Mouse (Mus musculus): ENCODE measurements around the gene Slc12a4. TPM values are rescaled to one million over a fixed set of nuclear protein-coding genes. Genes with fewer than 3 reads are reported as not detected.
A peak's percentile ranks its signal among the peaks of the same experiment; 100 is the strongest.

The Slc12a4 gene
- polyA plus RNA-seq, 1 experiment from 2014 or later = 38.4 TPM

GRCm38 (mm10) chr8:105957813-105958212, 8.1 kb downstream of the Slc12a4 start:
- H3K4me3 ChIP-seq (ENCODE audit: control insufficient read depth in 1 of 2, insufficient read depth in 1 of 2, low read depth in 1 of 2, low read length in 2 of 2) = no peak overlapping the region
- H3K27me3 ChIP-seq (ENCODE audit: control insufficient read depth, insufficient read depth, low read length) = no peaks in the 10 kb centered on the region
- H3K9ac ChIP-seq (ENCODE audit: low read length) = no peak overlapping the region
- H3K36me3 ChIP-seq (ENCODE audit: control insufficient read depth, insufficient read depth, low read length) = peaks cover 71% of the 10 kb centered on the region
- ATAC-seq (ENCODE audit: insufficient number of reproducible peaks, insufficient read depth, low FRiP score, low read depth) = no peak
- H3K9me3 ChIP-seq (ENCODE audit: control insufficient read depth, low read length) = no peaks in the 10 kb centered on the region
- WGBS = 26% methylated on average over 3 of the region's 4 CpGs
- 0 out of 4 replicates have a peak overlapping the region, but pooled peaks of 1 of the 2 experiments have one; percentile 14 for H3K27ac ChIP-seq (replicated peaks in 1 of 2; ENCODE audit: control insufficient read depth in 1 of 2, insufficient read depth in 1 of 2, low read depth in 2 of 2, low read length in 2 of 2)
- peaks cover 22 to 44% of the 10 kb centered on the region in 2 experiments for H3K4me1 ChIP-seq (ENCODE audit: control insufficient read depth in 2 of 2, insufficient read depth in 2 of 2, low read length in 2 of 2)
- H3K4me2 ChIP-seq (ENCODE audit: low read length) = no peak overlapping the region

DNA sequence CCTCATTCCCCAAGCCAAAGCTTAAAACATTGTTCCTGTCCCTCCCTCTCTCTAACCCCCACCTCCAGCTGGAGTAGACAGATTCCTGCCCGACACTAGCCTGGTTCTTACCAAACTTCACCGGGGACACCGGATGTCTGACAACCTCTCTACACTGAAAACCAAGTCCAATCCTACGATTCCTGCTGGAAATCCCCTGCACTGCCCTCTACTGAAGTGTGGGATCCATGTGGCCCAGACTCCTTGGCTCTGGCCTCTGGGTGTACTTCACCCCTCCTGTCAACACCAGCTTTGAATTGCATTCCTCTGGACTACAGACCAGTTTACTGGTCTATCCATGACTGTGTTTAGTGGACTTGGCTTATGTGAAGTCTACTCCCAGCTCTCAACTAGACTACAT, 9.3 kb downstream of the Slc12a4 start:
- H3K9ac ChIP-seq (ENCODE audit: low read length) = no peak overlapping the region
- H3K36me3 ChIP-seq (ENCODE audit: control insufficient read depth, insufficient read depth, low read length) = peaks cover 83% of the 10 kb centered on the region
- WGBS = 39% methylated on average over 4 of the region's 4 CpGs
- H3K4me2 ChIP-seq (ENCODE audit: low read length) = no peak overlapping the region
- 0 out of 2 replicates have a peak, but pooled peaks have one; percentile 24 for ATAC-seq (ENCODE audit: insufficient number of reproducible peaks, insufficient read depth, low FRiP score, low read depth)
- H3K9me3 ChIP-seq (ENCODE audit: control insufficient read depth, low read length) = no peaks in the 10 kb centered on the region
- H3K4me3 ChIP-seq (ENCODE audit: control insufficient read depth in 1 of 2, insufficient read depth in 1 of 2, low read depth in 1 of 2, low read length in 2 of 2) = no peak overlapping the region
- H3K4me1 ChIP-seq (ENCODE audit: control insufficient read depth in 2 of 2, insufficient read depth in 2 of 2, low read length in 2 of 2) = peaks cover 16 to 33% of the 10 kb centered on the region in 2 experiments
- peak overlapping the region in 1 of 2 experiments; percentile 17; a peak in 2 of 4 replicates for H3K27ac ChIP-seq (replicated peaks in 1 of 2; ENCODE audit: control insufficient read depth in 1 of 2, insufficient read depth in 1 of 2, low read depth in 2 of 2, low read length in 2 of 2)
- no peaks in the 10 kb centered on the region for H3K27me3 ChIP-seq (ENCODE audit: control insufficient read depth, insufficient read depth, low read length)

DNA sequence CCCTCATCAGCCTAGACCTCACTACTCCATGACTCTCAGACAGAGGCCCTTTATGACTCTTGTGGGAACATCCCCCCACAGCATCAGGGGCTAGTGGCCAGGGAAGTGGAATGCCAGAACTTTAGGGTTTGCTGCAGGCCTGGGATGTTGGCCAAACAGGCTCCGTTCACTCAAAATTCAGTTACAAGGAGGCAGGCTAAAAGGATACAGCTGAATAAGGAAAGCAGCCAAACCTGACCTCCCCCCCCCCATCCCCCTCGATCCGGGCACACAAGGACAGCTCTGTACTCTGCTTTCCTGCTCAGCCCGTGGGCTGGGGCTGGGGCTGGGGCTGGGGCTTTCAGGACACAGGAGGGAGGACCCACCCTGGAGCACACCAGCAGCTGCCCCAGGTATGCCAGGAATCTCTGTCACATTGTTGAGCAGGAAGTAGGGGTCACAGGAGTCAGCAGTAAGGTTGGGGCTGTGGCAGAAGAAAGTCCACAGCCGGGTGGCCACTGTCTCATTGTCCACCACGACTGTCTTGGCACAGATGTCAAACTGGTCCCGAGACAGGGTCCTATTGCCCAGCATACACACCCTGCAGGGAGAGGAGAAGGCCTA, 14.7 kb downstream of the Slc12a4 start:
- H3K9ac ChIP-seq (ENCODE audit: low read length) = peak overlapping the region; percentile 27; the same call in 1 of the 2 replicates
- 20% methylated on average over 7 of the region's 7 CpGs for WGBS
- H3K4me3 ChIP-seq (ENCODE audit: control insufficient read depth in 1 of 2, insufficient read depth in 1 of 2, low read depth in 1 of 2, low read length in 2 of 2) = no peak overlapping the region
- peak; percentile 35; the same call in 1 of the 2 replicates for ATAC-seq (ENCODE audit: insufficient number of reproducible peaks, insufficient read depth, low FRiP score, low read depth)
- H3K36me3 ChIP-seq (ENCODE audit: control insufficient read depth, insufficient read depth, low read length) = peaks cover 90% of the 10 kb centered on the region
- H3K4me2 ChIP-seq (ENCODE audit: low read length) = no peak overlapping the region
- no peaks in the 10 kb centered on the region for H3K9me3 ChIP-seq (ENCODE audit: control insufficient read depth, low read length)
- peak overlapping the region; percentile 29 to 55 for H3K27ac ChIP-seq (replicated peaks in 1 of 2; ENCODE audit: control insufficient read depth in 1 of 2, insufficient read depth in 1 of 2, low read depth in 2 of 2, low read length in 2 of 2)
- peaks cover 19 to 27% of the 10 kb centered on the region in 2 experiments for H3K4me1 ChIP-seq (ENCODE audit: control insufficient read depth in 2 of 2, insufficient read depth in 2 of 2, low read length in 2 of 2)
- no peaks in the 10 kb centered on the region for H3K27me3 ChIP-seq (ENCODE audit: control insufficient read depth, insufficient read depth, low read length)

- Histone ChIP-seq H3K4me2 (ENCODE audit: low read length) (no peak overlapping the region), H3K27ac (replicated peaks in 1 of 2; ENCODE audit: control insufficient read depth in 1 of 2, insufficient read depth in 1 of 2, low read depth in 2 of 2, low read length in 2 of 2) (peak overlapping the region; percentile 20 to 66; a peak in 3 of 4 replicates), H3K9ac (ENCODE audit: low read length) (no peak overlapping the region; the same call in 1 of the 2 replicates), H3K4me1 (ENCODE audit: control insufficient read depth in 2 of 2, insufficient read depth in 2 of 2, low read length in 2 of 2) (peaks cover 19 to 27% of the 10 kb centered on the region in 2 experiments), H3K36me3 (ENCODE audit: control insufficient read depth, insufficient read depth, low read length) (peaks cover 91% of the 10 kb centered on the region), H3K4me3 (ENCODE audit: control insufficient read depth in 1 of 2, insufficient read depth in 1 of 2, low read depth in 1 of 2, low read length in 2 of 2) (no peak overlapping the region), H3K27me3 (ENCODE audit: control insufficient read depth, insufficient read depth, low read length) (no peaks in the 10 kb centered on the region), H3K9me3 (ENCODE audit: control insufficient read depth, low read length) (no peaks in the 10 kb centered on the region)
- 23% methylated on average over 10 of the region's 10 CpGs for WGBS
- peak; percentile 37 for ATAC-seq (ENCODE audit: insufficient number of reproducible peaks, insufficient read depth, low FRiP score, low read depth)
These were observed 16.5 kb downstream of the Slc12a4 start for GRCm38 (mm10) chr8:105949350-105949749.

DNA sequence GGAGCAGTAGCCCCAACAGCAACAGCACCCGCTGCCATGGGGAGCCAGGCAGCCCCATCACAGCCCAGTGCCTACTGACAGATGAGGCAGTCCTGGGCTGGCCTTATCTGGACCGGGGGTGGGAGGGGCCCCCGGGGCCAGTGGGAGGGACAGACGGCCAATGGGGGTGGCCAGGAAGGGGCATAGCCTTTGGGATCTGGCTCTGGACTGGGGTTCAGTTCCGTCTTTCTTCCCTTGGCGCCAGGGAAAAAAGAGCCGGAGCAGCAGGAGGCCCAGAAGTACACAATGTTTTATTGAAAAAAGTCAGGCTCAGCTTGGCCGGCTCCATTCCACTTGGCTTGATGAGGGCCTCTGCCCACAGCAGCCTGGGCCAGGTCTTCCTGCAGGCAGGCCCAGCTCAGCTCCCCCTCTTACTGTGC, 22.6 kb downstream of the Slc12a4 start, which contains the start of gene Lcat:
Gene Lcat (minus strand): TSS at position 62 of the 419 bp plus-strand sequence.
- Histone ChIP-seq H3K36me3 (ENCODE audit: control insufficient read depth, insufficient read depth, low read length) (peaks cover 86% of the 10 kb centered on the region), H3K9ac (ENCODE audit: low read length) (no peak within 1 kb of the TSS), H3K27ac (replicated peaks in 1 of 2; ENCODE audit: control insufficient read depth in 1 of 2, insufficient read depth in 1 of 2, low read depth in 2 of 2, low read length in 2 of 2) (no peak within 1 kb of the TSS), H3K9me3 (ENCODE audit: control insufficient read depth, low read length) (no peaks in the 10 kb centered on the region), H3K4me1 (ENCODE audit: control insufficient read depth in 2 of 2, insufficient read depth in 2 of 2, low read length in 2 of 2) (peaks cover 0 to 1% of the 10 kb centered on the region in 2 experiments; a peak in 1 of 4 replicates), H3K4me3 (ENCODE audit: control insufficient read depth in 1 of 2, insufficient read depth in 1 of 2, low read depth in 1 of 2, low read length in 2 of 2) (no peak within 1 kb of the TSS), H3K27me3 (ENCODE audit: control insufficient read depth, insufficient read depth, low read length) (no peaks in the 10 kb centered on the region), H3K4me2 (ENCODE audit: low read length) (no peak within 1 kb of the TSS)
- ATAC-seq (ENCODE audit: insufficient number of reproducible peaks, insufficient read depth, low FRiP score, low read depth) = no peak
- WGBS = 70% methylated on average over 8 of the region's 8 CpGs

GRCm38 (mm10) chr8:105942542-105942941, 23.4 kb downstream of the Slc12a4 start:
- ATAC-seq (ENCODE audit: insufficient number of reproducible peaks, insufficient read depth, low FRiP score, low read depth) = no peak
- H3K9me3 ChIP-seq (ENCODE audit: control insufficient read depth, low read length) = no peaks in the 10 kb centered on the region
- peaks cover 79% of the 10 kb centered on the region for H3K36me3 ChIP-seq (ENCODE audit: control insufficient read depth, insufficient read depth, low read length)
- WGBS = 93% methylated on average over 5 of the region's 5 CpGs
- H3K9ac ChIP-seq (ENCODE audit: low read length) = no peak overlapping the region
- H3K4me3 ChIP-seq (ENCODE audit: control insufficient read depth in 1 of 2, insufficient read depth in 1 of 2, low read depth in 1 of 2, low read length in 2 of 2) = no peak overlapping the region
- no peak overlapping the region for H3K27ac ChIP-seq (replicated peaks in 1 of 2; ENCODE audit: control insufficient read depth in 1 of 2, insufficient read depth in 1 of 2, low read depth in 2 of 2, low read length in 2 of 2)
- no peaks in the 10 kb centered on the region for H3K27me3 ChIP-seq (ENCODE audit: control insufficient read depth, insufficient read depth, low read length)
- H3K4me1 ChIP-seq (ENCODE audit: control insufficient read depth in 2 of 2, insufficient read depth in 2 of 2, low read length in 2 of 2) = peaks cover 0 to 4% of the 10 kb centered on the region in 2 experiments; a peak in 1 of 4 replicates
- no peak overlapping the region for H3K4me2 ChIP-seq (ENCODE audit: low read length)

DNA sequence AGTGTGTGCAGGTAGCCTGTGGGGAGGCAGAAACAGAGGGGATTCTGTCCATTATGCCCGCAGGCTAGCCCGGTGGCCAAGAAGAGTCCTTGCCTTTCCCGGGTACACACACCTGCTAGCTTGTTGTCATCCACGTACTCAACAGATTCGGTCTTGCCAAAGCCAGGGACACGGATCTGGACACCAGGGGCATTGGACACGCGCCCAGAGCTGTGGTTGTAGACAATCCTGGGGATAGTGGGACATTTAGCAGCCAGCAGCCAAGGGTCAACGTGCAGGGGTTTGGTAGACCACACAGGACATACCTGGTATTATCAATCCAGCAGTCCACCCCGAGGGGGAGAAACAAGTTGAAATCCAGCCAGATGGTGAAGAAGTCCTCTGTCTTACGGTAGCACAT, 23.9 kb downstream of the Slc12a4 start:
- Histone ChIP-seq H3K36me3 (ENCODE audit: control insufficient read depth, insufficient read depth, low read length) (peaks cover 73% of the 10 kb centered on the region), H3K9ac (ENCODE audit: low read length) (no peak overlapping the region), H3K9me3 (ENCODE audit: control insufficient read depth, low read length) (no peaks in the 10 kb centered on the region), H3K4me1 (ENCODE audit: control insufficient read depth in 2 of 2, insufficient read depth in 2 of 2, low read length in 2 of 2) (peaks cover 0 to 4% of the 10 kb centered on the region in 2 experiments; a peak in 1 of 4 replicates), H3K27me3 (ENCODE audit: control insufficient read depth, insufficient read depth, low read length) (no peaks in the 10 kb centered on the region), H3K4me3 (ENCODE audit: control insufficient read depth in 1 of 2, insufficient read depth in 1 of 2, low read depth in 1 of 2, low read length in 2 of 2) (no peak overlapping the region), H3K4me2 (ENCODE audit: low read length) (no peak overlapping the region), H3K27ac (replicated peaks in 1 of 2; ENCODE audit: control insufficient read depth in 1 of 2, insufficient read depth in 1 of 2, low read depth in 2 of 2, low read length in 2 of 2) (no peak overlapping the region)
- WGBS = 93% methylated on average over 11 of the region's 11 CpGs
- no peak for ATAC-seq (ENCODE audit: insufficient number of reproducible peaks, insufficient read depth, low FRiP score, low read depth)

All from heart, embryonic 14.5 days (tissue).